Mouse (Mus musculus): ENCODE measurements around the gene Traf3ip1. TPM values are rescaled to one million over a fixed set of nuclear protein-coding genes. Genes with fewer than 3 reads are reported as not detected.

Gene Traf3ip1
- total and polyA plus RNA-seq, 3 experiments, result 5.0 to 7.5 (median 5.9) TPM

GRCm38 (mm10) chr1:91459059-91459809, 35.2 kb upstream of the Traf3ip1 start, which contains the start of gene Per2 (continued):
- no peak for TF ChIP-seq POLR2AphosphoS2 (IDR thresholded peaks at IDR 0.05; ENCODE audit: low read depth, low read length)
- TF ChIP-seq RCOR1 (conservative IDR thresholded peaks at IDR 0.05; ENCODE audit: low read depth, low read length), result no peak
- peak; percentile 89 for TF ChIP-seq CHD2 (IDR thresholded peaks at IDR 0.05; ENCODE audit: low read length)
- peak; percentile 93 for TF ChIP-seq MYC (IDR thresholded peaks at IDR 0.05; ENCODE audit: low read depth, low read length)
- TF ChIP-seq MAZ (IDR thresholded peaks at IDR 0.05; ENCODE audit: low read depth, low read length), result no peak
- no peak; the same call in 1 of the 2 replicates for TF ChIP-seq USF1 (IDR thresholded peaks at IDR 0.05; ENCODE audit: low read depth, low read length)
- peak; percentile 71 for TF ChIP-seq NRF1 (IDR thresholded peaks at IDR 0.05; ENCODE audit: low read depth, low read length)
- peak; percentile 89 for TF ChIP-seq UBTF (IDR thresholded peaks at IDR 0.05; ENCODE audit: low read depth, low read length)
- peak; percentile 98 for TF ChIP-seq BHLHE40 (IDR thresholded peaks at IDR 0.05; ENCODE audit: low read depth, low read length)
- no peak; the same call in 1 of the 2 replicates for TF ChIP-seq ZMIZ1 (IDR thresholded peaks at IDR 0.05; ENCODE audit: low read depth, low read length)
- TF ChIP-seq EP300 (IDR thresholded peaks at IDR 0.05; ENCODE audit: low read length), result no peak

GRCm38 (mm10) chr1:91460069-91460468, 34.4 kb upstream of the Traf3ip1 start:
- H3K4me1 ChIP-seq (ENCODE audit: control insufficient read depth in 1 of 2, insufficient read depth in 2 of 2), result peaks cover 6 to 37% of the 10 kb centered on the region in 2 experiments; a peak in 3 of 4 replicates
- H3K9me3 ChIP-seq (replicated peaks; ENCODE audit: low read length), result no peaks in the 10 kb centered on the region
- H3K27me3 ChIP-seq (replicated peaks), result no peaks in the 10 kb centered on the region
- peak overlapping the region; percentile 19 for H3K4me2 ChIP-seq (ENCODE audit: insufficient read depth, low read depth, poor library complexity, severe bottlenecking)
- DNase-seq (ENCODE audit: extremely low read depth), result no peak
- H3K4me3 ChIP-seq (replicated peaks in 1 of 3; ENCODE audit: low read depth in 2 of 3, low read length in 2 of 3, poor library complexity in 1 of 3), result peak overlapping the region; percentile 37 to 61 (median 39)
- dilution Hi-C loops (cut with MboI; ENCODE audit: extremely low pct_ligation_motif_present, extremely low pct_unique_long_range_greater_than_20kb, low sequenced_read_pairs), result no loop called here
- in situ Hi-C loops (cut with MboI; ENCODE audit: low pct_ligation_motif_present, low pct_unique_long_range_greater_than_20kb, low sequenced_read_pairs), result no loop called here
- H3K27ac ChIP-seq (ENCODE audit: insufficient read depth, low read depth), result no peak overlapping the region
- H3K79me2 ChIP-seq (replicated peaks; ENCODE audit: control insufficient read depth, extremely low read depth, insufficient read depth, poor library complexity, severe bottlenecking), result peaks cover 3% of the 10 kb centered on the region; the same call in 1 of the 2 replicates
- peak overlapping the region; percentile 1; the same call in 1 of the 2 replicates for H3K9ac ChIP-seq (ENCODE audit: insufficient read depth, low read depth)
- H3K36me3 ChIP-seq (replicated peaks in 1 of 2; ENCODE audit: control insufficient read depth in 1 of 2, insufficient read depth in 1 of 2, low read length in 1 of 2), result peaks cover 0 to 18% of the 10 kb centered on the region in 2 experiments
- TF ChIP-seq MAX (IDR thresholded peaks at IDR 0.05; ENCODE audit: low read length), result no peak
- TF ChIP-seq USF1 (IDR thresholded peaks at IDR 0.05; ENCODE audit: low read depth, low read length), result no peak
- no peak for TF ChIP-seq ETS1 (conservative IDR thresholded peaks at IDR 0.05; ENCODE audit: low read depth, low read length)
- TF ChIP-seq GABPA (IDR thresholded peaks at IDR 0.05; ENCODE audit: insufficient replicate concordance, low read depth, low read length), result no peak
- no peak for TF ChIP-seq RCOR1 (conservative IDR thresholded peaks at IDR 0.05; ENCODE audit: low read depth, low read length)
- TF ChIP-seq TCF12 (IDR thresholded peaks at IDR 0.05; ENCODE audit: low read depth, low read length), result no peak

GRCm38 (mm10) chr1:91460564-91460963, 33.9 kb upstream of the Traf3ip1 start:
- no peak for TF ChIP-seq EP300 (IDR thresholded peaks at IDR 0.05; ENCODE audit: low read length)
- TF ChIP-seq MAFK (IDR thresholded peaks at IDR 0.05; ENCODE audit: insufficient replicate concordance, low read length), result no peak
- TF ChIP-seq CTCF (conservative IDR thresholded peaks at IDR 0.05 in 1 of 2, IDR thresholded peaks at IDR 0.05 in 1 of 2; ENCODE audit: low read depth in 2 of 2, low read length in 2 of 2), result 0 out of 4 replicates have a peak, but pooled peaks of 1 of the 2 experiments have one; percentile 7
- TF ChIP-seq MAZ (IDR thresholded peaks at IDR 0.05; ENCODE audit: low read depth, low read length), result no peak
- no peak for TF ChIP-seq UBTF (IDR thresholded peaks at IDR 0.05; ENCODE audit: low read depth, low read length)
- TF ChIP-seq POLR2AphosphoS2 (IDR thresholded peaks at IDR 0.05; ENCODE audit: low read depth, low read length), result no peak
- Histone ChIP-seq H3K9me3 (replicated peaks; ENCODE audit: low read length) (no peaks in the 10 kb centered on the region), H3K27me3 (replicated peaks) (no peaks in the 10 kb centered on the region), H3K4me2 (ENCODE audit: insufficient read depth, low read depth, poor library complexity, severe bottlenecking) (no peak overlapping the region), H3K27ac (ENCODE audit: insufficient read depth, low read depth) (no peak overlapping the region), H3K4me3 (replicated peaks in 1 of 3; ENCODE audit: low read depth in 2 of 3, low read length in 2 of 3, poor library complexity in 1 of 3) (no peak overlapping the region), H3K9ac (ENCODE audit: insufficient read depth, low read depth) (no peak overlapping the region), H3K79me2 (replicated peaks; ENCODE audit: control insufficient read depth, extremely low read depth, insufficient read depth, poor library complexity, severe bottlenecking) (peaks cover 3% of the 10 kb centered on the region; the same call in 1 of the 2 replicates), H3K4me1 (ENCODE audit: control insufficient read depth in 1 of 2, insufficient read depth in 2 of 2) (peaks cover 6 to 35% of the 10 kb centered on the region in 2 experiments; a peak in 3 of 4 replicates), H3K36me3 (replicated peaks in 1 of 2; ENCODE audit: control insufficient read depth in 1 of 2, insufficient read depth in 1 of 2, low read length in 1 of 2) (peaks cover 0 to 22% of the 10 kb centered on the region in 2 experiments)
- no peak for DNase-seq (ENCODE audit: extremely low read depth)
- in situ Hi-C loops (cut with MboI; ENCODE audit: low pct_ligation_motif_present, low pct_unique_long_range_greater_than_20kb, low sequenced_read_pairs), result no loop called here
- dilution Hi-C loops (cut with MboI; ENCODE audit: extremely low pct_ligation_motif_present, extremely low pct_unique_long_range_greater_than_20kb, low sequenced_read_pairs), result no loop called here

Measured in CH12.LX (cell line).